Mouse (Mus musculus) hindbrain, embryonic 11.5 days (tissue): ENCODE measurements at regions not wholly inside any gene's neighbourhood (a gene's known extent, or its start where the extent isn't known, plus 50 kb on each side); places are given as distances from the start of the nearest gene placed in this dataset.

Source experiments
- ATAC-seq: fragments of 200-750 bp; cut with Nextera tagmentation; 2 replicates; pipeline ENCODE4 v1.8.0; 2017; ENCODE audit warnings: mild to moderate bottlenecking, moderate TSS enrichment, moderate library complexity; ENCODE audit not compliant: low FRiP score
- DNase-seq: peaks from one replicate; pipeline ENCODE4 v3.0.0-alpha.2; 2015; ENCODE audit warnings: low spot score
- H3K27ac ChIP-seq: fragments of 300-500 bp; sonication (generic); 2 replicates; pipeline ENCODE4 v1.5.1; 2014; ENCODE audit warnings: mild to moderate bottlenecking, low read depth, low read length
- H3K27me3 ChIP-seq: fragments of 300-500 bp; sonication (generic); 2 replicates; pipeline ENCODE4 v1.6.1; 2014; ENCODE audit warnings: mild to moderate bottlenecking, low read length, moderate library complexity, mixed read lengths; ENCODE audit not compliant: control insufficient read depth, insufficient read depth
- H3K36me3 ChIP-seq: fragments of 300-500 bp; sonication (generic); 2 replicates; pipeline ENCODE4 v1.6.1; 2014; ENCODE audit warnings: mild to moderate bottlenecking, low read length, moderate library complexity, mixed read lengths; ENCODE audit not compliant: control insufficient read depth, insufficient read depth
- H3K4me1 ChIP-seq: fragments of 300-500 bp; sonication (generic); replicated peaks from 2 replicates; pipeline ENCODE4 v1.6.1; 2014; ENCODE audit warnings: low read length, mixed read lengths; ENCODE audit not compliant: control insufficient read depth, insufficient read depth
- H3K4me2 ChIP-seq: fragments of 300-500 bp; sonication (generic); replicated peaks from 2 replicates; pipeline ENCODE4 v1.6.1; 2014; ENCODE audit warnings: mild to moderate bottlenecking, low read depth, low read length
- H3K4me3 ChIP-seq: fragments of 300-500 bp; sonication (generic); 2 replicates; pipeline ENCODE4 v1.5.1; 2014; ENCODE audit warnings: low read depth, low read length
- H3K9ac ChIP-seq: fragments of 300-500 bp; sonication (generic); 2 replicates; pipeline ENCODE4 v1.6.1; 2014; ENCODE audit warnings: low read depth, low read length
- H3K9me3 ChIP-seq: fragments of 300-500 bp; sonication (generic); 2 replicates; pipeline ENCODE4 v1.6.1; 2016; ENCODE audit warnings: low read length; ENCODE audit not compliant: control insufficient read depth
- WGBS: fragments of 180-500 bp; shearing (Covaris S2); extraction: QIAGEN DNeasy Blood & Tissue Kit; methylation state at CpG from one replicate; pipeline ENCODE4 v1.1.7; 2014; 5-methylcytosine and 5-hydroxymethylcytosine counted together

DNA sequence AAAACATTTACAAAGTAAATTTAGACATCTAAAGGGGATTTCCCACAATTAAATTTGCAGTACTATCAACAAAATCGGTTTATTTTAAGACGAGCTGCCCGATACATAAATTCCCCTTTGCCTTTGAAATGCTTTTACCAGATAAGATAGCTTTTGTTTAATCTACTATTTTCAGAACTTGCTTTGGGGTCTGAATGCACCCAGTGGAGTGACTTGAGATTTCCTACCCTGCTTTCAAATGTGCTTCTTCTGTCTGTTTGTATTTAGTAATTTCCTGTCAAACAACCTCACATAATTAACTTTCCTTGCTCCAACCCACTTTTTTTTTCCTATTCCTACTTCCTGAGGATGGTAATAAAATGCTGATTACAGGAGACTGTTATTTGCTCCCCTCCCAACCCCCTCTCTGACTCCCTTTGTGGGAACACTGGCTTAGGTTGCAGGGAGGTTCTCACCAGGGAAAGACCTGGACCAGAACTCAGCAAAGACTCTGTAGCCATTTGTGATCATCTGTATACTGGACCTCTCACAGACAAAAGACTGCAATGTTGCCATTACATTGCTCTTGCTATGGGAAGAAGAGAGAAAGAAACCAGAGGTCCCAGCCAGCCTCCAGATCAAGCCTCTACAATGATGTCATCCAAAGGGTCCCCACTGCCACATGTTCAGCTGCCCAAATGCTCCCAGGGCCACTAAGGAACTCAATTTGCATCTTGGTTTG, 318.1 kb downstream of the Sox4 start:
- Histone ChIP-seq H3K27ac (no peak overlapping the region), H3K9me3 (no peaks in the 10 kb centered on the region), H3K36me3 (no peaks in the 10 kb centered on the region), H3K4me1 (no peaks in the 10 kb centered on the region), H3K27me3 (no peaks in the 10 kb centered on the region), H3K4me3 (no peak overlapping the region), H3K9ac (no peak overlapping the region), H3K4me2 (no peak overlapping the region)
- DNase-seq = peak; percentile 13
- 90% methylated on average over 3 of the region's 3 CpGs for WGBS
- ATAC-seq = no peak

DNA sequence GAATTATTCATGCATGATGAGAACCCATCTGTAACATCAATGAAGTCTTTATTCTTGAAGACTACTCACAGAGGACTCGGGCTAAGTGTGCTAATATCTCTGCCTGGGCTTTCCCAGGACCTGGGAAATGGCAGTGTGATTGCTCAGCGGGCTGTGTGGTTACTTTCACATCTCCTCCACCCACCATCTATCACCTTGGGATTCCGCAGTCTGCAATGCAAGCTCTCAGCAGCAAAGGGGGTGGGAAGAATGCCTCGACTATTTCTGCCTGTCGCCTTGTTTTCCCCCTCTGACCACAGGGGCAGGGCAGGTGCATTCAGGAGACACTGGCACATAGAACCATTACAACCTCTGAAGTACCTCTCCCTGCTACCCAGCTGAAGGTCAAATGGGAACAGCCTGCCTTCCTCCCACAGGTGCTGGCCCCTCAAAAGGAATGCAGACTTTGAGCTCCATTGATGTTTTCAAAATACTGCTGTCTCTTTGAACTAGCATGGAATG, 319.9 kb downstream of the Sox4 start:
- peak; percentile 19 for DNase-seq
- Histone ChIP-seq H3K9ac (no peak overlapping the region), H3K27ac (no peak overlapping the region), H3K36me3 (no peaks in the 10 kb centered on the region), H3K4me1 (0 out of 2 replicates have a peak, but pooled peaks cover 2% of the 10 kb centered on the region), H3K4me2 (no peak overlapping the region), H3K27me3 (no peaks in the 10 kb centered on the region), H3K9me3 (no peaks in the 10 kb centered on the region), H3K4me3 (no peak overlapping the region)
- ATAC-seq = 0 out of 2 replicates have a peak, but pooled peaks have one; percentile 23
- 35% methylated on average over 5 of the region's 5 CpGs for WGBS

DNA sequence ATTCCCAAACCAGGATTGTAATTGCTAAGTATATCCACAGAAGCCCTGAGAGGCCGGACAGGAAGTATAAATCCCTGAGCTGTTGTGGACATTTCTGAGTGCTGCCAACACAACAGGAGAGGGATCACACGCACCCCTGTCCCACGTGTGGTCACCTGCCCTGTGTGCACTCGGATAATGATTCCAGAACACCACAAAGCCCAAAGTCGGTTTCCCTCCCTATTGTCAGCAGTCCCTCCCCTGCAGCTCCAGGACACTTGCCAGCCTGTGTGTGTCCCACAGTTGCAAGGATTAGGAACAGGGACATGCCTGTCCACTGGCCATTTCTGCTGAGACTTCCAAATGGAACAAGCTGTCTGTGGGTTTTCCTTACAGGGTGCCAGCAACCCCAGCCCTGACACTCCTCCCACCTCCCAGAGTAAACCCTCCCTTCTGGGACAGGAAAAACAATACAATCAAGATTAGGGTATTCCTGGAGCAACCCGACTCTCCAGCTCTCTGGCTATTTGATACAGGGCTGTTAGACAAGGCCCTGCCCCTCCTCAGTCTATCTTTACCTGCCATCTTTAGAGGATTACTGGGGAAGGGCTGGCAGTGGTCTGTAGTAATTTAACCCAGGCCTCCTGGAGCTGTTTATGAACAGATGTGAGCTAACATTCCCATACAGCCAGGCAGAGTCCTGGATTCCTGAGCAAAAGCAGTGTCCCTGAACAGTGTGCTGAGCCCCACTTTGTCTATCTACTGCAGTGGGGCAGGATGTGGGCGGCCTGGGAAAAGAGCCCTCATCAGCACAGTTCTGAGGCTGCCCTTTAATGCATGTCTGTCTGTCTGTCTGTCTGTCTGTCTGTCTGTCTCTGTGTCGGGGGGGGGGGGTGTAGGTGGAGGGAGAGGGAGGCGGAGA, 323.8 kb downstream of the Sox4 start:
- H3K4me3 ChIP-seq = no peak overlapping the region

DNA sequence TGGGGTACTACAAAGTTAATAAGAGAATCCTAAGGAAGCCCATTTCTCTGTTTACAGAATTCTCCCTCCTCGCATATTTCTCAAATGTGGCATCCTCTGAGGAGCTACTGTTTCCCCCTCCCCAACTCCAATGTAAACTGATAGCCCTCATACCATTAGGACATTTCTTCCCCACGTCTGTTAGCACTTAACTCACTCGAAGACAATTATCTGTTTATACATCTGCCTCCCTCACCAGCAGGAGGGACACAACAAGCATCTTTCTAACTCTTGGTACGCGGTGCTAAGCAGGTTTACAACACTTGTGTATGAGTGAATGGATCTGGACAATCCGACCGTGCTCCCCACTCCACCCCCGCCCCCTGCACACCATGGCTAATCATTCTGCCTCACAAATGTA, 324.8 kb downstream of the Sox4 start:
- Histone ChIP-seq H3K27ac (no peak overlapping the region), H3K9ac (no peak overlapping the region)
- WGBS = 59% methylated on average over 8 of the region's 8 CpGs

More for the DNA sequence above, 323.8 kb downstream of the Sox4 start:
- Histone ChIP-seq H3K36me3 (no peaks in the 10 kb centered on the region), H3K9ac (no peak overlapping the region), H3K4me2 (no peak overlapping the region), H3K4me1 (0 out of 2 replicates have a peak, but pooled peaks cover 2% of the 10 kb centered on the region), H3K27me3 (no peaks in the 10 kb centered on the region), H3K27ac (peak overlapping the region; percentile 51), H3K9me3 (no peaks in the 10 kb centered on the region)
- peak; percentile 34 for DNase-seq
- 50% methylated on average over 9 of the region's 9 CpGs for WGBS
- ATAC-seq = peak; percentile 42; the same call in 1 of the 2 replicates

DNA sequence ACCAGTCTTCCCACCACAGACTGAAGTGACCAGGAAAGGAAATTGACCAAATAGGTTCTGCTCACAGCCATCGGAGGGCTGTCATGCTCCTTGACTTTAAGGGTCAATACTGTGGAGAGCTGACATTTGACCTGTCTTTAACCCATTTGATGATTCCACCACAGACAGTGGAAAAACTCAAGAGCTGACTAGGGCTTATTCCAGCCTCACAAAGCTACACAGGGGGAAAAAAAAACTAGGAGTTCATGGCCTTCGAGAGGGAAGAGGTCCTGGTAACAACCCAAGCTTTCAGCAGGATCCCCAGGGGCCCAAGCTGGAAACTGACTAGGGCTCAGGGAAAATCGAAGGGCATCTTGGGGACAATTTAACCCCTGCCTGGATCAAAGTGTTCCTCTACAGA, 334.6 kb downstream of the Sox4 start:
- no peak for ATAC-seq
- Histone ChIP-seq H3K36me3 (no peaks in the 10 kb centered on the region), H3K4me3 (no peak overlapping the region), H3K27me3 (no peaks in the 10 kb centered on the region), H3K4me2 (no peak overlapping the region), H3K9me3 (no peaks in the 10 kb centered on the region), H3K27ac (no peak overlapping the region), H3K4me1 (no peaks in the 10 kb centered on the region), H3K9ac (no peak overlapping the region)
- no peak for DNase-seq
- WGBS = 31% methylated on average over 3 of the region's 3 CpGs

More for the DNA sequence above, 324.8 kb downstream of the Sox4 start:
- ATAC-seq = no peak
- 0 out of 2 replicates have a peak, but pooled peaks cover 2% of the 10 kb centered on the region for H3K4me1 ChIP-seq
- H3K36me3 ChIP-seq = no peaks in the 10 kb centered on the region
- no peak overlapping the region for H3K4me3 ChIP-seq
- H3K27me3 ChIP-seq = no peaks in the 10 kb centered on the region
- no peaks in the 10 kb centered on the region for H3K9me3 ChIP-seq
- H3K4me2 ChIP-seq = no peak overlapping the region
- DNase-seq = no peak

DNA sequence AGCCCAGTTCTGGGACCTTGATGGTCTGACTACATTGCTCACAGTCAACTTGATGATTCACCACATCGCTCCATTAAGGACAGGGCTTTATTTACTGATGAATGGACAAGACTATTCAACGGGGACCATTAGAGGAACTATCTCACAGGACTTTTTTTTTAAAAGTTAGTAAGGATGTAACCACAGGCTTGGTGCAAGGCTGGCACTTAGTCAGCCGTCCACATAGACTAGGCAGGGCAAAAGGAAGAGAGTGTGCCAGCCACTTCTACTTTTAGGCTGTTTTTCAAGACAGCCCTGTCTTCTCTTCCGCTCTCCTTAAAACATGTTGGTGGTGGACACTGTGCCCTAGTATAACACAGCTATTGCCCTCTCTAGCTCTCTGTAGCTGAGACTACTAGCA, 336.0 kb downstream of the Sox4 start:
- Histone ChIP-seq H3K36me3 (no peaks in the 10 kb centered on the region), H3K4me2 (no peak overlapping the region), H3K9ac (no peak overlapping the region), H3K27me3 (no peaks in the 10 kb centered on the region), H3K4me3 (no peak overlapping the region), H3K27ac (no peak overlapping the region), H3K9me3 (no peaks in the 10 kb centered on the region), H3K4me1 (no peaks in the 10 kb centered on the region)
- ATAC-seq = no peak
- 90% methylated on average over 4 of the region's 4 CpGs for WGBS
- no peak for DNase-seq

DNA sequence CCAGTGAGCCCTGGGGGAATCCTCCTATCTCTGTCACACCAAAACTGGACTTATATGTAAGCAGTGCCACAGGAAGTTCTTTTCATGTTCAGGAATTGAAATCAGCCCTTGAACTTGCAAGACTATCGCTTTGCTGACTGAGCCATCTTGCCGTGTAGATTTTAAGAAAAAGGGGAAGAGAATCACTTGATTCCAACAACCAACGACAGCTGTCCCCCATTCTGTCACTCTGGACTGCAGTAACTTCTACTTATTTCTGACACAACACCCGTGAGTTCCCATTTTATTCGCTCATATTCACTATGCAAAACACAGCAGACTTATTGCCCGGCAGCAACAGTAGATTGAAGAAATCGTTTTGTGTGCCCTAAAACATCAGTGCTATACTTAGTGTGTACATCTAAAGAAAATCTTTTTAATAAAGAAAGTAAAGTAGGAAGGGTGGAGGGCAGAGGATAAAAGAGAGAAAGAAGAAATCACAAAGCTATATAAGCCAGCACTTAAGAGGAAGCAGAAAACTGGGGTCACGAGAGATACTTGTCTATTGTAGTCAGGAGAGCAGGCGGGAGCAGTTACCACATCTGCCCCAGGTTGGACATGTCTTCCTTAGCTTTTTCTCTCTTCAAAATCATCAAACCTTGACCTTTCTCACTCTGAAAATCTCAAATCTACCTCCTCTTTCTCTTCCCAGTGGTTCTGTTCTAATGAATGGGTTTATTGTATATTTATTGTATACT, 336.7 kb downstream of the Sox4 start:
- Histone ChIP-seq H3K27ac (no peak overlapping the region; the same call in 1 of the 2 replicates), H3K4me2 (no peak overlapping the region), H3K4me1 (no peaks in the 10 kb centered on the region), H3K4me3 (no peak overlapping the region), H3K27me3 (no peaks in the 10 kb centered on the region), H3K9ac (no peak overlapping the region), H3K9me3 (no peaks in the 10 kb centered on the region), H3K36me3 (no peaks in the 10 kb centered on the region)
- no peak for ATAC-seq
- DNase-seq = no peak
- WGBS = 86% methylated on average over 9 of the region's 9 CpGs

DNA sequence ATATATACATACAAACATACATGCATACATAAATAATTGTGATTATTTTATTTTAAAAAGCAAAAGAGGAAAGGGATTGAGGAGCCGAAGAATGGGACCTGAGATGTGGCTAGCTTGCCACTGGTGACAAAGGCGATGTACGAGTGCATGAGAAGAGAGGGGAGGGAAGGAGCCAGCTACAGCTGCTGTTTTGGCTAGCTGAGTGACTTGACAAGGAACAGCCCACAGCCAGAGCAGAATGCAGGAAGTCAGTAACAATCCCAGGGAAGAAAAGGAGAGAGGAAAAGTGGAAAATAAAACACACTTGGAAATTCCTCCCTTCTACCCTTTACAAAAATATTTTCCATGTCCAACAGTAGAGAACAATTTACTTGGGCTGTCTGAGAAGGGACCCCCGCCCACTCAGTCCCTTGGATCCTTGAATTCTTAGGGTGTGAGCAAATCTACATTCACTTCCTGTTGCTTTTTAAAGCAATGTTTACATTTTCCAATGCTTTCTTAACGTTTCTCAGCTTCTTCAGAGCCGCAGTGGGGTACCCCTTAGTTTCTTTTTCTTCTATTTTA, 345.9 kb downstream of the Sox4 start:
- ATAC-seq = no peak
- H3K4me1 ChIP-seq = no peaks in the 10 kb centered on the region
- no peak overlapping the region for H3K9ac ChIP-seq
- no peaks in the 10 kb centered on the region for H3K27me3 ChIP-seq
- no peak overlapping the region for H3K27ac ChIP-seq
- no peaks in the 10 kb centered on the region for H3K36me3 ChIP-seq
- no peak for DNase-seq
- 64% methylated on average over 6 of the region's 6 CpGs for WGBS
- H3K9me3 ChIP-seq = no peaks in the 10 kb centered on the region
- no peak overlapping the region for H3K4me3 ChIP-seq
- H3K4me2 ChIP-seq = no peak overlapping the region
